Mouse (Mus musculus) forebrain, embryonic 12.5 days (tissue): ENCODE measurements at regions not wholly inside any gene's neighbourhood (a gene's known extent, or its start where the extent isn't known, plus 50 kb on each side); places are given as distances from the start of the nearest gene placed in this dataset.
A peak's percentile ranks its signal among the peaks of the same experiment; 100 is the strongest.

ENCODE experiments used
- ATAC-seq: fragments of 200-750 bp; cut with Nextera tagmentation; 2 replicates; pipeline ENCODE4 v1.8.0; 2017; ENCODE audit warnings: moderate TSS enrichment; ENCODE audit not compliant: low FRiP score
- H3K27ac ChIP-seq: fragments of 300-500 bp; sonication (generic); 2 replicates; pipeline ENCODE4 v1.5.1; 2016; ENCODE audit warnings: mild to moderate bottlenecking
- H3K27me3 ChIP-seq: fragments of 300-500 bp; sonication (generic); 2 replicates; pipeline ENCODE4 v1.6.1; 2016; ENCODE audit warnings: mild to moderate bottlenecking
- H3K36me3 ChIP-seq: fragments of 300-500 bp; sonication (generic); replicated peaks from 2 replicates; pipeline ENCODE4 v1.6.1; 2016; ENCODE audit warnings: mild to moderate bottlenecking
- H3K4me1 ChIP-seq: fragments of 300-500 bp; sonication (generic); 2 replicates; pipeline ENCODE4 v1.6.1; 2016
- H3K4me2 ChIP-seq: fragments of 300-500 bp; sonication (generic); 2 replicates; pipeline ENCODE4 v1.6.1; 2016; ENCODE audit warnings: mild to moderate bottlenecking, moderate library complexity
- H3K4me3 ChIP-seq: fragments of 300-500 bp; sonication (generic); replicated peaks from 2 replicates; pipeline ENCODE4 v1.5.1; 2016; ENCODE audit warnings: mild to moderate bottlenecking
- H3K9ac ChIP-seq: fragments of 300-500 bp; sonication (generic); 2 replicates; pipeline ENCODE4 v1.6.1; 2016; ENCODE audit warnings: mild to moderate bottlenecking
- H3K9me3 ChIP-seq: fragments of 300-500 bp; sonication (generic); 2 replicates; pipeline ENCODE4 v1.6.1; 2016
- WGBS: fragments of 180-500 bp; shearing (Covaris S2); methylation state at CpG from one replicate; pipeline ENCODE4 v1.1.7; 2016; 5-methylcytosine and 5-hydroxymethylcytosine counted together

DNA sequence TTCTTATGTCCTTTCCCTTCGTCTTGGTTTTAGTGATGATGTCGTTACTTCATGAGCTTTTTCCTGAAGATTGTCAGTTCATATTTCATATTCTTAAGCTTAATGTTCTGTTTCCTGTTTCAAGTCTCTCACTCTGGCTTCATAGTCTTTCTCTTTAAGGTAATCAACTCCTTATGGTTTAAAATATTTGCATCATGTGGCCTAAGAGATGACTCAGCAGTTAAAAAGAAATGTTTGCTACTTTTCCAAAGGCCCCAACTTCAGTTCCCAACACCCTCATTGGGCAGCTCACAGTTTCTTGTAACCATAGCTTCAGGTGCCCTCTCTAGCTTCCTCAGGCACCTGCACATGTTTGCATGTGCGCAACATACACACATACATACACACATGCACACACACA, 303.4 kb upstream of the Mctp2 start:
- Histone ChIP-seq H3K4me2 (no peak overlapping the region), H3K4me3 (no peak overlapping the region), H3K9ac (no peak overlapping the region), H3K27me3 (no peaks in the 10 kb centered on the region), H3K27ac (no peak overlapping the region), H3K4me1 (no peaks in the 10 kb centered on the region), H3K9me3 (no peaks in the 10 kb centered on the region), H3K36me3 (no peaks in the 10 kb centered on the region)
- no peak for ATAC-seq
- WGBS, result 85% methylated on average over 3 of the region's 3 CpGs

GRCm38 (mm10) chr7:72615232-72615631, 308.8 kb upstream of the Mctp2 start:
- no peaks in the 10 kb centered on the region for H3K36me3 ChIP-seq
- WGBS, result 74% methylated on average over 4 of the region's 4 CpGs
- ATAC-seq, result no peak
- H3K27ac ChIP-seq, result no peak overlapping the region
- H3K9ac ChIP-seq, result no peak overlapping the region
- H3K4me3 ChIP-seq, result no peak overlapping the region
- H3K4me1 ChIP-seq, result no peaks in the 10 kb centered on the region
- no peaks in the 10 kb centered on the region for H3K9me3 ChIP-seq
- no peaks in the 10 kb centered on the region for H3K27me3 ChIP-seq
- H3K4me2 ChIP-seq, result no peak overlapping the region

DNA sequence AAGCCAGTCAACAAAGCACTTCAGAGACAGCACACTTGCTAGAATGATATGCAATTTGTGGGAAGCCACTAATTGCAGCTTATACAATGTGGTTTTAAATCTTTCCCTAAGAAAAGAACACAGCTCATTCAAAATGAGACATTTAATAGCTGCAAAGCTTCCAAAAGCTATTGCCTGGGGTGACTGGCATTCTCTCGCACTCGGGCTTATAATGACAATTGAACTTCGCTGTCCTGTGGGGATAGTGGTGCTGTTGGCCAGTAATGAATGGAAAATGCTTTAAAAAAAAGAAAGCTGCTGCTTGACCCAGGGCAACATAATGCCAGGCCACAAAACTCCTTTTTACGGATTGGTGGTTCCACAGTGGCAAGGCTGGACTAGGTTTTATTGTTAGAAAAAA, 321.0 kb upstream of the Mctp2 start:
- H3K4me1 ChIP-seq, result 0 out of 2 replicates have a peak, but pooled peaks cover 4% of the 10 kb centered on the region
- H3K9me3 ChIP-seq, result 0 out of 2 replicates have a peak, but pooled peaks cover 5% of the 10 kb centered on the region
- no peak for ATAC-seq
- WGBS, result 24% methylated on average over 4 of the region's 4 CpGs
- H3K27me3 ChIP-seq, result no peaks in the 10 kb centered on the region
- H3K9ac ChIP-seq, result no peak overlapping the region
- H3K36me3 ChIP-seq, result no peaks in the 10 kb centered on the region
- H3K27ac ChIP-seq, result 0 out of 2 replicates have a peak overlapping the region, but pooled peaks have one; percentile 1
- H3K4me3 ChIP-seq, result no peak overlapping the region
- no peak overlapping the region for H3K4me2 ChIP-seq

GRCm38 (mm10) chr7:72639566-72639965, 333.2 kb upstream of the Mctp2 start:
- Histone ChIP-seq H3K4me2 (no peak overlapping the region), H3K36me3 (no peaks in the 10 kb centered on the region), H3K9ac (no peak overlapping the region), H3K9me3 (no peaks in the 10 kb centered on the region), H3K4me3 (no peak overlapping the region), H3K27ac (no peak overlapping the region), H3K4me1 (no peaks in the 10 kb centered on the region), H3K27me3 (no peaks in the 10 kb centered on the region)
- no peak for ATAC-seq
- 89% methylated on average over 2 of the region's 2 CpGs for WGBS

DNA sequence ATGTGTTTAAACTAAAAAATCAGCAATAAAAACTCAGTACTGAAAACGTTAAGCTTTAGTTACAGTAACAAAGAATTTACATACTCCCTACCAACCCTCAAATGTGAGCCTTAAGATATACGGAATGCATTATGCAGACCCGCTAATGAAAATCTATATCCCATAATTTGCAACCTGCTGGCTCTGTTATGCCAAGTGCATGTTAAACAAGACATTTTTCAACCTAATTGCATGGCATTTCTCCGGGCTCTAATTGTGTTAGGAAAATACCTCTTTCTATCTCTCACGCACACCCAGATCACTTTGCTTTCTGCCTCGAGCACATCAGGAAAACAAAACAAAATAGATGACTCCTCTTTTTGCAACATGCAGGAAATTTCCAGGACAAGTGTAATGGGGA, 368.6 kb upstream of the Mctp2 start:
- Histone ChIP-seq H3K9me3 (no peaks in the 10 kb centered on the region), H3K4me3 (no peak overlapping the region), H3K27ac (no peak overlapping the region), H3K9ac (no peak overlapping the region), H3K4me1 (no peaks in the 10 kb centered on the region), H3K4me2 (no peak overlapping the region), H3K27me3 (no peaks in the 10 kb centered on the region), H3K36me3 (no peaks in the 10 kb centered on the region)
- WGBS, result 69% methylated on average over 6 of the region's 6 CpGs
- no peak for ATAC-seq

GRCm38 (mm10) chr7:72685803-72686202, 379.4 kb upstream of the Mctp2 start:
- 0 out of 2 replicates have a peak, but pooled peaks cover 4% of the 10 kb centered on the region for H3K27me3 ChIP-seq
- H3K27ac ChIP-seq, result no peak overlapping the region
- ATAC-seq, result no peak
- H3K4me1 ChIP-seq, result no peaks in the 10 kb centered on the region
- no peak overlapping the region for H3K4me3 ChIP-seq
- no peak overlapping the region for H3K9ac ChIP-seq
- WGBS, result 57% methylated on average over 2 of the region's 2 CpGs
- no peak overlapping the region for H3K4me2 ChIP-seq
- H3K9me3 ChIP-seq, result no peaks in the 10 kb centered on the region
- no peaks in the 10 kb centered on the region for H3K36me3 ChIP-seq

DNA sequence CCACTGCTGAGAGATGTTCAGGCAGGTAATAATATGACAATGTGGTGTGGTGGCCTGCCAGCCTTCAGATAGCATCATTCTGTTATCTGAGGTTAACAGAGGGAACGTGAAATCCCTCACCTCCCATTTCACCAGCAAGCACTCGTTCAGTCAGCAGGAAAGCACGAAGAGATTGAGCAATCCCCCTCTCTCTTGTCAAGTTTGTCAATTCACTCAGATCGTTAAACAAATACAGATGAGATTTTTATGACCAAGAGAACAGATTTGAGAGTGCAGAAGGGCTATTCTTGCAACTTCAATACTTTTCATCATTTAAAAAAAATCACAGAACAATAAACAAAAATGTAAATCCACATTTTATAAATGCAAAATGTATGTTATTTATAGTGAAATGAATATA, 380.9 kb upstream of the Mctp2 start:
- no peak for ATAC-seq
- Histone ChIP-seq H3K4me1 (no peaks in the 10 kb centered on the region), H3K27me3 (0 out of 2 replicates have a peak, but pooled peaks cover 4% of the 10 kb centered on the region), H3K9me3 (no peaks in the 10 kb centered on the region), H3K27ac (no peak overlapping the region), H3K4me3 (no peak overlapping the region), H3K9ac (no peak overlapping the region), H3K36me3 (no peaks in the 10 kb centered on the region), H3K4me2 (no peak overlapping the region)
- WGBS, result 58% methylated on average over 4 of the region's 4 CpGs

DNA sequence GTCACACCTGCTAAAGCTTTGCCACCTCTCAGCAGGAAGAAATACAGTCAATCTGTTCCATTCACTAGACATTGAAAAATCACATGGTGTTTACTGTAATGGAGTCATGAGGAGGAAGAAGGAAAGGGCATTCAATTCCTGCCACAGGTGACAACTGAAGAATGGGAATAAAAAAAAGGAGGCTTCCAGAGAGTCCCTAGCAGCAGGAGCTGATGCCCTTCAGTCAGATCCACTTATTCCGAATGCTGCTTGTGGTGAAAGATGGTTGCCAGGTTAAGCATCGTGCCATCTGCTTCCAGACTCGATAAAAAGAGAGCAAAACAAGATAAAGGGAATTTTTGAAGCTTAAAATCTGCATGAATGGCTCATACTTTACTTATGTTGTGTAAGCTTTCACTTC, 385.0 kb upstream of the Mctp2 start:
- no peak for ATAC-seq
- WGBS, result 83% methylated on average over 3 of the region's 3 CpGs
- Histone ChIP-seq H3K4me1 (no peaks in the 10 kb centered on the region), H3K36me3 (no peaks in the 10 kb centered on the region), H3K9me3 (no peaks in the 10 kb centered on the region), H3K4me3 (no peak overlapping the region), H3K27ac (no peak overlapping the region), H3K9ac (no peak overlapping the region), H3K27me3 (0 out of 2 replicates have a peak, but pooled peaks cover 4% of the 10 kb centered on the region), H3K4me2 (no peak overlapping the region)

- H3K27ac ChIP-seq, result no peak overlapping the region
- no peaks in the 10 kb centered on the region for H3K36me3 ChIP-seq
- WGBS, result 85% methylated on average over 9 of the region's 9 CpGs
- no peak for ATAC-seq
- no peak overlapping the region for H3K4me2 ChIP-seq
- H3K9me3 ChIP-seq, result no peaks in the 10 kb centered on the region
- 0 out of 2 replicates have a peak, but pooled peaks cover 4% of the 10 kb centered on the region for H3K27me3 ChIP-seq
- H3K4me3 ChIP-seq, result no peak overlapping the region
- no peak overlapping the region for H3K9ac ChIP-seq
- no peaks in the 10 kb centered on the region for H3K4me1 ChIP-seq
Observed at GRCm38 (mm10) chr7:72691859-72692258, 385.5 kb upstream of the Mctp2 start.

DNA sequence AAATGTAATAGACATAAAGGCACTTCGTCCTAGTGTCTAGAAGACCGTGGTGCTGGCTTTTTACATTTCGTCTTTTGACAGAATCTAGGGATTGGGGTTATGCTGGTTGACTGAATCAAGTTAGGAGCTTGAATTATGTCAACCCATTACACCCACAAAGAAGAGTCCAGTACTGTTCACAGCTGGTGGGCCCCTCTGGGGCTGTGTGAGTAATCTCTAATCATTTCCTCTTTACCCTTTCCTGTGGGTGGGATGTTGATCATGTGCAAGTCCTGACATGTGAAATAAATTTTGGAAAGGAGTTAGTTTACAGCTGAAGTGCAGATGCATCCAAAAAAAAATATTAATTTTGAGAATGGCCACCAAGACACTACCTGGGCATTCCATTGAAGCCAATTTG, 390.3 kb upstream of the Mctp2 start:
- Histone ChIP-seq H3K27ac (no peak overlapping the region), H3K27me3 (no peaks in the 10 kb centered on the region), H3K4me3 (no peak overlapping the region), H3K4me2 (no peak overlapping the region), H3K9ac (no peak overlapping the region), H3K4me1 (no peaks in the 10 kb centered on the region), H3K36me3 (no peaks in the 10 kb centered on the region), H3K9me3 (no peaks in the 10 kb centered on the region)
- 88% methylated on average over 3 of the region's 3 CpGs for whole genome bisulfite sequencing
- no peak for ATAC-seq

DNA sequence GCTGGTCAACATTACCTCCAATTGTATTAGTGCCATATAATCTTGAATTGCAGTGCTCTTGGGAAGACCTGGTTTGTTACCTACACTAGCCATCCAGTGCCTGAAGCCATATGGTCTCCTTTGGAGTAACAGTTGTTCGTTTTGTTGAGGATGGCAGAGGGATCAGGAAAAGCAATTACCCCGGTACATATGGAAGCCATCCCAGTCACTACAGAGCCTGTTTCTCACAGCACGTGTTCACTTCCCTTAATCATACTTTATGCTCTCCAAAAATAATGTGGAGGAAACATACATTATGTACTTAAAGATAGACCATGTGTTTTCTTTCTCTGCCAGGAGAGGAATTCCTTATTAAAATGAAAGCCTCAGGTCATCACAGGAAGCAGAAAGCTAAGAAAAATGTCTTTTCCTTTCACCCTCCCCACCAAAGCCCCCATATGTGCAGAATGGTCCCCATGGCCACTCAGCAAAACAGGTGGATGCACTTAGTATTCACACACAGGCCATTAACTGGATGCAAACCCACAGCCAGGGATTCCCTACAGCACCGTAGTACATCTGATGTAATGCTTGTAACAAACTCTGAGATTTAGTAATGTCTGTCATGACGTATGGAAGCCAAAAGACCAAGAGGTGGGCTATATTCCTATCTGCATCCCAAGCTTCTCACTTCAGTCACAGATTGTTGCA, 397.4 kb upstream of the Mctp2 start:
- 86% methylated on average over 5 of the region's 5 CpGs for WGBS
- no peak for ATAC-seq
- no peaks in the 10 kb centered on the region for H3K9me3 ChIP-seq
- H3K36me3 ChIP-seq, result no peaks in the 10 kb centered on the region
- no peaks in the 10 kb centered on the region for H3K4me1 ChIP-seq
- H3K4me2 ChIP-seq, result no peak overlapping the region
- no peaks in the 10 kb centered on the region for H3K27me3 ChIP-seq
- no peak overlapping the region for H3K27ac ChIP-seq
- no peak overlapping the region for H3K9ac ChIP-seq
- no peak overlapping the region for H3K4me3 ChIP-seq

DNA sequence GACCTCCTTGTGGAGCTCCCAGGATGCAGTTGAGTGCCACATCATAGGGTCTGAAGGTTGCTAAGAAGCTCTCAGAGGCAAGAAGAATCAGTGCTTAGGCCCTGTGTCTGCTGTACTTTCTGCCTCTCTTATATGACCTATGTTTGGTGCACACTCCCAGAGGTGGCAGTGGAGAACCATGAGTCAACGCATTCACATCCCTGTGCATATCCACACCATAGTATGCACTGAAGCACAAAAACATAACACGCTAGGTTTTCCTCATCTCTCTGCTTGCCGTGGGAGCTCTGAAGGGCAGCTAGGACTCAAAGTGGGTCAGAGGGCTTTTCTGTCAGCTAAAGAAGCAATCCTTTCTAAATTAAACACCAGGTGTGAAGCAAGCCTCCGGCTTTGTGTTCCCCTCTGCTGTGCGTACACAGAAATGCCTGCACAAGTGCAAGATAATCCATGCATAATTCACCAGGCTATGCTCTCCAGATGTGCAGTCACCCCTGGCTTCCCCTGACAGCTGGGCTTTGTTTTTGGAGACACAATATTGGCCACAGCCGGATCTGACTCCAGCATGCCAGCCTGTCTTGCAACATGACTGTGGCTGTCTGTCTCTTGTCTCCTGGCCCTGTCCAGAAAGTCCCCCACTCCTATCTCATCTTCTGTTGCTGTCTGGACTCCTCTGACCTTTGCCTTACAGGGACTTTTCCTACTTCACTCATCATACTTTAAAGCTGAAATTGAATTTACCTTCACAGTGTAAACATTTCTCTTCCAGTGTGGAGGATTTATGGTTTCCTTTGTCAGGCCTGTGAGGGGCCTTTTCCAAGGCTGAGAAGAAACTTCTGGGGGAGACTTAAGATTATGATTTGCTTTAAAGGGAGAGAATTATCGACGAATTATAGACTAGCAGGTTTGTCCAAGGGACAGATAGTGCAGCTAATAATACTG, 405.1 kb upstream of the Mctp2 start:
- H3K36me3 ChIP-seq, result no peaks in the 10 kb centered on the region
- H3K27me3 ChIP-seq, result no peaks in the 10 kb centered on the region
- WGBS, result 66% methylated on average over 8 of the region's 8 CpGs
- no peak overlapping the region for H3K4me3 ChIP-seq
- peaks cover 7% of the 10 kb centered on the region; the same call in 1 of the 2 replicates for H3K4me1 ChIP-seq
- no peak overlapping the region for H3K9ac ChIP-seq
- no peaks in the 10 kb centered on the region for H3K9me3 ChIP-seq
- ATAC-seq, result no peak
- H3K27ac ChIP-seq, result no peak overlapping the region
- no peak overlapping the region for H3K4me2 ChIP-seq
